Mouse (Mus musculus) right cerebral cortex, postnatal 4 days (tissue): ENCODE measurements around the gene Klhl26.

Experiments used
- DNase-seq: peaks from one replicate; pipeline ENCODE4 v3.0.0-alpha.2; 2022

Klhl26 gene

DNA sequence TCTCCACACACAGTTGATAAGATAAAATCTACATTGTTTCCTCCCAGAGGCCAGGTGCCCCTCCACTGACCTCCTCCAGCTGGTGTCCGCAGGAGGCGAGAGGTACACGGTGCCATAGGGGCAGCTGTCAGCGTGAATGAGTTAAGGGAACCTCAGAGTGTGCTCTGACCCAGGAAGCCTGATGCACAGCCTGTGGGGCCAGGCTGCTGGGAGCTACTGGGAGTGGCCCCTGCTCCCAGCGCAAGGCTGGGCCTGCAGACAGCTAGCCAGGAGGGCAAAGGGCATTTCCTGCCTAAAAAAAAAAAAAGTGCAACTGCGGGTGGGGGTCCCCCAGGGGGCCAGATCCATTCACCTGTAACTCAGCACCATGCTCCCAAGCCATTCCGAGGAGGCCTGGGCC, 71.6 kb downstream of the Klhl26 start:
- no peak for DNase-seq

DNA sequence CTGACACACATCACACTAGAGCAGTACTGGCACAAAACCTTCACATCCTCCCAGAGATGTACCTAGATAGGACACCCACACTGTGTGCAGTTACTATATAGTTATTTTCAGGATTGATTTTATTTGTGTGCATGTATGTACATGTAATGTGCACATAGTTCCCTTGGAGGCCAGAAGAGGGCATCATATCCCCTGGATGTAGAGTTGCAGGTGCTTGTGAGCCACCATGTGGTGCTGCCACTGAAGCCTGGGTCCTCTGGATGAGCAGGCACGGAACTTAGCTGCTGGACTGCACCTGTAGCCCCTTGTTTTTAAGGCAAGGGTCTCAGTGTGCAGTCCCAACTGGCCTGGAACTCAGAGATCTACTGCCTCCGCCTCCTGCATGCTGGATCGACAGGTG, 72.6 kb downstream of the Klhl26 start:
- DNase-seq = no peak
